Mouse (Mus musculus) forelimb bud, embryonic 11.5 days (tissue): ENCODE results near the gene Sarm1.

Source experiments
- DNase-seq: peaks from one replicate; pipeline ENCODE4 v3.0.0-alpha.2; 2012; ENCODE audit warnings: low read depth, low spot score

The Sarm1 gene

DNA sequence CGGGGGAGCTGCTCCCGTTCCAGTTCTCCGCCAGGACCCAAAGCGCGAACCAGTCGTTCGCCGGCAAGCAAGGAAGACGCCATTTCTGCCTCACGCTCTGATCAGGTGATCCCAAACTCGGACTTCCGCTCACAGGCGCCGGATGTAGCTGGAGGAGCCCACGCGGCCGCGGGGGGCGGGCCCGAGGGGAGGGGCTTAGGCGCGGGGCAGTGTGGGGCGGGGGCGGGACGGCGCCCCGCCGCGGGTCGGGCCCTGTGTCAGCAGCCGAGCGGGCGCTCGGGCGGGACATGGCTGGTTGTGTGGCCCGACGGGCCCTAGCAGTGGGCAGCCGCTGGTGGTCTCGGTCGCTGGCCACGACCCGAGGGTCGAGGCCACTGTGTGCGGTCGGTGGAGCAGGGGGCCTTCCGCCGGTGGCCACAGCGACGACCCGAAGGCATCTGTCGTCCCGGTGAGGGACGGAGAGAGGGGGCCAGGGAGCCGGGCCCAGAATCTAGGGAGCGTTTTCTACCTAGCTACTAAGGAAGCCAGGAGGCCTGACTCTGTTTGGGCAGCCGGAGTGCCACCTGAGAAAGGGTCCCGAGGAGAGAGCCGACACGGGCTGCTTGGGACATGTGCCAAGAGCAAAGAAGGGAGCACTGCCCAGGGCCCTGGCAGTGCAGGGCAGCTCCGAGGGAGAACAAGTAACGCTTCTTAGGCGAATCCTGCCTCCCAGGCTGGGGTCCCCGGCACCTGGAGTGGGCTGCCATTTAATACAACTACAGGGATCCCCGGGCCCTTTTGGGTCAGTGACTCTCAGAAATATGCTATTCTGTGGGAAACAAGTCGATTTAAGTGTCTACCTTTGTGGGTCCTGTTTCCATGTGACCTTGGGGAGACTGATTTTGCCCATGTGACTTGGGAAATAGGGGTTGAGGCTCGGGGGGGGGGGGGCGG, 14.7 kb upstream of the Sarm1 start, which contains the start of the genes Tmem199 and Poldip2:
Gene Tmem199, minus strand, starts transcription at position 148 of the 933 bp plus-strand sequence.
Gene Poldip2, plus strand, starts transcription at position 169 of the 933 bp plus-strand sequence.
- DNase-seq = peak; percentile 90

DNA sequence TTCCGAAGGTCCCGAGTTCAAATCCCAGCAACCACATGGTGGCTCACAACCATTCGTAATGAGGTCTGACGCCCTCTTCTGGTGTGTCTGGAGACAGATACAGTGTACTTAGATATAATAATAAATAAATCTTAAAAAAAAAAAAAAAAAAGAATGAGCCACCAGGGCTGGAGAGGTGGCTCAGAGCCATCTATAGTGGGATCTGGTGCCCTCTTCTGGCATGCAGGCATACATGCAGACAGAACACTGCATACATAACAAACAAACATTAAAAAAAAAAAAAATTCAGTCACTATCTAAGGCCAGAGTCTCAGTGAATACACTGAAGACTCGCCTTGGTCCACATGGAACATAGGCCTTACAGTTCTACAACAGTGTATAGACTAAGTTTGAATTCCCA, 11.6 kb upstream of the Sarm1 start:
- no peak for DNase-seq

DNA sequence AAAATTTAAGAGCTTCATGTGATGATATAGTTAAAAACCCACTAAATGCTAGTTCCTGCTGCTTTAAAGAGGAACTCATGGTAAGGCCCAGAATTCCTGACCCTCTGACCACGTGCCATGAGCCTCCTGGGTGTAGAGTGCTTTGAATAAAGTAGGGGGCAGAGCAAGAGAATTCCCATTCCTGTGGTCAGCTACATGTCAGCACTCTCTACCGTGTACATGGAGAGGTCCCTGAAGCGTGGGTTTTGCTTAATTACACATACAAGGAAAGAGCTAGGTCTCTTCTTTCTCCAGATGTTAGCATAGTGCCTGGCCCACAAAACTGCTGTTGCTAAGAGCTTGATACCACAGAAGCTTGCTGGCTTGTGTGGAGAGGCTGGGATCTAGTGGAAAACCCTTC, 7.9 kb upstream of the Sarm1 start:
- no peak for DNase-seq

DNA sequence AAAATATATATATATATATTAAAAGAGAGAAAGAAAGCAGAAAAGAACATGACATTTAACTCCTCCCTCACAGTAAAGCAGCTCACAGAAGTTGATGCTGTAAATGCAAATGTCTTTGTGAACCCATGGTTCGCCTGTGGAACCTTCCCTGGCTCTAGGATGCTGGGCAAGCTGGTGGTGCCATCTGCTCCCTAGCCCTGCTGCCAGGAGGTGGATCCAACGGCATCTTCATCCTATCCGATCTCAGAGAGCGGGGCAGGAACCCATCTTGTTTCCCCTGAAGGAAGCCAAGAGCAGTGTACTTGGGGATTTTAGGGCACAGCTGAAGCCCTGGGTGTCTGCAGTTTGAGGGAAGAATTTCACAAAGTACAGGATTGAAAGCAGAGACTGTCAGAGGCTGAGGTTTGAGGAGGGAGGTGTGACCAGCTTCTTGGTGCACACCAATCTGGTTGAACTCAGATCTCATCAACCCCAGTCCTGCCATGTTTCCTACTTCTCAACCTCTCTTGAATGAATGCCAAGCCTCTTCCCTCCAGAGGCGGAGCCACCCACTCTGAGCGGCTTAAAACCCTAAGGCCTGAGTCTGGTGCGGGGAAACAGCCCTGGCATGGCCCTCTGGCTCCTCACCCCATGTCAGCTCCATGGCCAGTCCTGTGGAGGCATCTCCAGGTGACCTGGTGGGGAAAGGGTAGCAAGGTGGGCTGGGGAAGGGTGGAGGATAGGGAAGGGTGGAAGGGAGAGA, 5.5 kb upstream of the Sarm1 start, which contains the start of gene Sebox:
Gene Sebox, plus strand, starts transcription at position 539 of the 742 bp plus-strand sequence.
- DNase-seq = no peak

DNA sequence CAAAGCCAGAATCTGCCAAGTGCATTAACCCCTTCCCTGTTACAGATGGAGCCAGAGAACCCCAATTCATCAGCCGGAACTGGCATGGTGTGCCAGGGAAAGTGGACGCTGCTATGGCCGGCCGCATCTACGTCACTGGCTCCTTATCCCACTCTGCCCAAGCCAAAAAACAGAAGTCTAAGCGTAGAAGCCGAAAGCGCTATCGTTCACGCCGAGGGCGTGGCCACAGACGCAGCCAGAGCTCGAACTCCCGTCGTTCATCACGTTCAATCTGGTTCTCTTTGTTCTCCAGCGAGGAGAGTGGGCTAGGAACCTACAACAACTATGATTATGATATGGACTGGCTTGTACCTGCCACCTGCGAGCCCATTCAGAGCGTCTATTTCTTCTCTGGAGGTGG, 4.0 kb upstream of the Sarm1 start:
- DNase-seq = no peak

DNA sequence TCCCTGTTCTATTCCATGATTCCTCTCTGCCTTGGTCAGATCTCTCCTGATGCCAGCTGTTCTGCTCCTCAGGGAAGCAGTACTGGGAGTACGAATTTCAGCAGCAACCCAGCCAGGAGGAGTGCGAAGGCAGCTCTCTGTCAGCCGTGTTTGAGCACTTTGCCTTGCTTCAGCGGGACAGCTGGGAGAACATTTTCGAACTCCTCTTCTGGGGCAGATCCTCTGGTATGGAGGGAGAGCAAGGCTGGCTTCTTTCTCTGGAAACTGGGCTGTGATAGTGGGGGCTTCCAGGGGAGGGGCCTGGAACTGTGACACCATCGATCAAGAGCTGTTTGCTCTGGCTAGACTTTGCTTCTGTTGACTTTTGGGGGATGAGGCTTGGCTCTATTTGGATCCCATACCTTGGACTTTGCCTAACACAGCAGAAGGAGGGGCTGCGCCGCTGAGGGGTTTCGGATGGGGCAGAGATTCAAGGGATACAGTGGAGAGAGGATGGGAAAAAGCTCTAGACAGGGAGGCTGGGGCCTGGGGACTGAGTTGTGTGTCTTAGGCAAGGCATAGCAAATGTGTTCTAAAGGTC, 3.2 kb upstream of the Sarm1 start:
- DNase-seq = no peak

DNA sequence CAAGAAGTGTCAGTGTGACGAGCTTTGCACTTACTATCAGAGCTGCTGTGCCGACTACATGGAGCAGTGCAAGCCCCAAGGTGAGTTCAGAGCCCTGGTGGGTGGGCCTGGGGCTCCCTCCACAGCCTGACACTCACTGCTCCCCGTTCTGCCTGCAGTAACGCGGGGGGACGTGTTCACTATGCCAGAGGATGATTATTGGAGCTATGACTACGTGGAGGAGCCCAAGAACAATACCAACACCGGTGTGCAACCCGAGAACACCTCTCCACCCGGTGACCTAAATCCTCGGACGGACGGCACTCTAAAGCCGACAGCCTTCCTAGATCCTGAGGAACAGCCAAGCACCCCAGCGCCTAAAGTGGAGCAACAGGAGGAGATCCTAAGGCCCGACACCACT, 2.0 kb upstream of the Sarm1 start:
- no peak for DNase-seq

DNA sequence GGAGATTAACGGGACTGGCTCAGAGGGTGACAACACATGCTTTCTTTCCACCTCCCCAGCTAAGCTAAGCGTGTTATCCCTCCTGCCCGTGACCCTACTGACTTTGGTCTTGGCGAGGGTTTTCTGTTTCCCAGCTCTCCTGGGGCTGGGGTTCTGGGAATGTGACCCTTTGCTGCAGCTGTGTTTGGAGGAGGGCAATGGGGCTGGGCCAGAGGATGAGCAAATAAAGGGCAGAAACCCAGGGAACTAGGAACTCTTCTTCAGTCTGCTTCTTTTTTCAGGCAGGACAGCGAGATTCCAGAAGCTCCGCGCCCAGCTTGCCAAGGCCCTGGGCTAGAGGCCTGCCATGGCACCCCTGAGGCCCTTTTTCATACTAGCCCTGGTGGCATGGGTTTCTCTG, 1.4 kb upstream of the Sarm1 start, which contains the start of gene Vtn:
Gene Vtn, plus strand, starts transcription at position 88 of the 400 bp plus-strand sequence.
- no peak for DNase-seq

DNA sequence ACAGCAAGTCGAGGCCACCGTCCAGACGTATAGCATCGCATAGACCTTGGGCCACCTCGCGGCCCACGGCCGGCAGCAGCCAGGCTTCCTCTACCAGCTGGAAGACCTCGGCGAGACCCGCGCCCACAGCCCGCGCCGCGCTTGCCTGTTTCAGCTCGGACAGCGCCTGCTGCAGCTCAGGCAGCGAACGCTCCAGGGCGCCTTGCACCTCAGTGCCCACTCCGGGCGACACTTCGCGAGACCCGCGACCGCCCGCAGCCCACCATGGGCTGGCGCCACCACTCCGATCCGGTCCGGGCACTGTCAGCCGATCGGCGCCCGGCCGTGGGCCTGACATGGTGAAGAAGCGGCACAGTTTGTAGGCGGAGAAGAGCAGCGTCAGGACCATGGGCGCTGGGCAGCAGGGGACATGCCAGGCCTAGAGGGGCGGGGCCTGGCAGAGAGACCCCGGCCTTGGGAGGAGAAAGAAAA, 448 bp downstream of the Sarm1 start:
- DNase-seq = no peak

DNA sequence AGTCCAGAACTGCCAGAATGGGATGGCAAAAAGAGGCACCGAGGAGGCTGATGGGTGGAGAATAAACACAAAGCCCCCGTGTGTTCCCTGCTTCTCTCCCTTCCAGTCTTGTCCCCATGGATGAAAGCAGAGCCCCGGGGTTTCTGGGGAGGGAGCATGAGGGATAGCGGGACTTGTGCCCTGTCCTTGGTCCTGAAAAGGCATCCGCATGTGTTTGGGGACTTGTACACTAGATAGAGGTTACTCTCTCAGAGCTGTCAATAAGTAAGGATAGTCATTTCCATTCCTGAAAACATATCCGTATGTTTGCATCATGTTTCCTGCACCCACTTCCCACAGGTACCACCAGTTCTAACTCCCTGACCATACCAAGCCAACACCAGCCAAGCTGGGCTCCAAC, 1.6 kb downstream of the Sarm1 start:
- peak; percentile 76 for DNase-seq

DNA sequence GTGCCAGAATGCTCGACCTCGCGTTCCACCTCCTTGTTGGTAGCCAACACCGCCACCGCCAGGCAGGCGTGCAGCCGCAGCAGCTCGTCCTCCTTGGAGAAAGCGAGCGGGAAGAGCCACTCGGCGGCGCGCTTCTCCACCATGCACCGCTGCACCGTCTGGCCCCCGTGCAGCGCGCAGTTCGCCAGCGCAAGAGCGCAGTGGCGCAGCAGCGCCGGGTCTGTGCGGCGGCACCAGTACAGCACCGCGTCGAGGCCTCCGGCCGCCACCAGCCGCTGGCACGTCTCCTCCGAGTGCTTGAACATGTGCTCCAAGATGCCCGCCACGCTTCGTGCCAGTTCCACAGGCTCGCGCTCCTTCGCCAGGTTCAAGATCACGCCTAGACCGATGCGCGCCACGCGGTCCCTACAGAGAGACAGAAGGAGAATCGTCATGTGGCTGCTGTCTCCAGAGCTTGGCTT, 6.7 kb downstream of the Sarm1 start:
- peak; percentile 14 for DNase-seq

DNA sequence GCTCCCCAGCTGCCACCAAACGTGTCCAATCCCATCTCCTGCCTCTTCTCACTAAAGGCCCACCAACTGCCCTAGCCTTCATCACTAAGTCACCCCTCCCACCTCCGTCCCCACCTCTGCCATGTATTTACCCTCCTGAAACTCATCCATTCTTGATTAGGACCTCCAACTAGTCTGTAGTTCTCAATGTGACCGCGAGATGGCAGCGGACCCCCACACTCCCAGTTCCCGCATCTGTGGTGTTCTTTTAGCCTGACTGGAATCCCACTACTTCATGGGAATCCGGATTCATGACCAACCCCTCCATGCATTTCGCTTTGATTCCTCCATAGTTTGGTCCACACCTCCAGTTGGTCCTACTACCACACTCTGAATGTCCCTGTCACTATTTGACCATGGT, 9.4 kb downstream of the Sarm1 start:
- DNase-seq = peak; percentile 79

DNA sequence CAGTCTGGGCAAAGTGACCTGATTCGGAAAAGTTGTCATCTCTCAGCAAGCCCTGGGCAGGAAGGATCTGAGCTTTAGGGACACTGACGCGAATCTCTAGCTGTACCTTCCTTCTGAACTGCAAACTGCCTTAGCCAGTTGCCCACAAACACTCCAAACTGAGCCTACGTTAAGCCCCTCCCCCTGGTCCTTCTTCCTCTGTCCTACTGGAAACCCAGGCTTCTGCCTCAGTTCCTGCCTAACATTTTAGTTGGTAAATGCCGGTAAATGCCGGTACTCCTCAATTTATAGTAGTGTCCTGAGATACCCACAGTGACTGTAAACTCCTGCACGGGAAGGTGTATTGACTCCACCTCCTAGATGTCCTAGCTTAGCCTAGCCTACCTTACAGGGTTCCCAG, 13.9 kb downstream of the Sarm1 start:
- DNase-seq = no peak

DNA sequence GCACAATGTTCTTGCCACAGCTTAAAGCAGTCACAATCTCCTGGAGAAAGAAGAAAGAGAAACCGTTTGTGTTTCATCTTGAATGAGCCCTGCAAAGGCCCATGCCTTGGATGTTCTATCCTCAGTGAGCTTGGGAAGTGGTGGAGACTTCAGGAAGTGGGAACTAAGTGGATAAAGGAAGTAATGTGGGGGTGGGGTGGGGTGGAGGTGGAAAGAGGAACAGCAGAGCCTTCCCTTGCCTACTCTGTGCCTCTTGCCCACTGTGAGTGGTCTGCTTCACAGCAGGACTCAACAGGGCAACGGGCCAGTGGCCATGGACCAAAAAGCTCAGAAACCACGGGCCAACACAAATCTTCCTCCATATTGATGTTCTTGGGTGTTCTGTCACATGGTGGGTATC, 22.3 kb downstream of the Sarm1 start:
- DNase-seq = no peak

DNA sequence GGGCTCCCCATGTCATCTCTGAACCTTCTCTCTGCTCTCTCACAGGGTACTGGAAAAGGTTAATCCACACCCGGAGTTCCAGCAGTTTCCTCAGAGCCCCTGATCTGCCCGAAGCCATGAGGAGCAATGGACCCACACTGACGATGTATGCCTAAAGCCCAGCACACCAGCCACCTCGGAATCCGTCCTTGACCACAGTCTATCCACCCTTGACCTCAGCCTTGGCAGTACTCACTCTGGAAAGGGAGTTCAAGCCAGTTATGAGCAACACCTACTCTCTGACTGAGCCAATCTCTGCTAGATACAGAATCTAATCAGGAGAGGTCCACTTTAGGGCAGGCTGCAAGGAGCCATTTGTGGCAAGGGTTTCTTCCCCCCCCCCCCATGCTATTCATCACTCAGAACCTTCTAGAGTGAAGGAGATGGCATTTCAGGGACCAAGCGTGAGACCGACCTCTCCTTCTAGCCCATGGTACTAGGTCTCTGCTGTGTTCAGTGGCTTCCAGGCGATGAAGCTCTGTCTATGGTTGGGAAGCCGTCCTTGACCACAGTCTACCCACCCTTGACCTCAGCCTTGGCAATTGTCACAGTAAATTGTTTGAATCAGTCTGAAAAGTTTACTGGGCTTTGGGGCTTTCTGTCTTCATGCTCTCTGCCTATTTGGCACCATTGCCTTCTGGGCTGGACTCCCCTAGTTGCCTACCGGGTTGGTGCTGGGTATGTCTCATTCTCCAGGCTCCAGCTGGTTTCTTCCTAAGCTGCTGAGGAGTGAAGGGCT, 26.0 kb downstream of the Sarm1 start:
- no peak for DNase-seq

DNA sequence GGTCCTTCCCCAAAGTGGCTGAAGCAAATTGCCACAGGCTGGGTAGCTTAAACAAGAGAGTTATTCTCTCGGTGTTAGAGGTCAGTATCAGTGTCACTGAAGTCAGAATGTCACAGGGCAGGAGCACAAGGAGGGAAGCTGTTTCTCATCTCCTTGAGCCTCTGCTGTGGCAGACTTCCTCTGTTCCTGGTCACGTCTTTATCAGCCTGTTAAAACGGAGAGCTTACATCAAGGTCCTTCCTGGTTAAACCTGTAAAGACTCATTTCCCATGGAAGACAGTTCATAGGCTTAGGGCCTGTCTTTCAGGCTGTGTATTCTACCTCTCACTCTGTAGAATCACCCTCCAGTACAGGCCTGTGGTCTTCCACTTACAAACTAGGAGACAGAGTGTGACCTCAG, 29.6 kb downstream of the Sarm1 start:
- no peak for DNase-seq

DNA sequence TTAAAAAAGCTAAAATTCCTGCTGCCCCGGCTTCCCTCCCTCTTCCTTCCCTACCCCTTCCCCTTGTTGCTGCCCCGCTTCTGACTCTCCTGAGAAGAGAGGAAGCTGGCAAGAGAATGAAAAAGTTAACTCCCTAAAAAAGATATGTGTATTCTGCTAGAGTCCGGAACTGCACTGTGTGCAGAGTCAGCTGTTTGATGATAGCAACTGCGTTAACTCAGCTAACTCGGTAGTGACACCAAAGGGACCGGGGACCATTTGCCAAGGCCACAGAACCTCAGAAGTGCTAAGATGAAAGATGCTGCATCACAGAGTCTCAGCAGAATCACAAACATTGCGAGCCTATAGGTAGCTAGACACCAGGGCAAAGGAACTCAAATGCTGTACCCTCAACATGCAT, 30.0 kb downstream of the Sarm1 start:
- no peak for DNase-seq

DNA sequence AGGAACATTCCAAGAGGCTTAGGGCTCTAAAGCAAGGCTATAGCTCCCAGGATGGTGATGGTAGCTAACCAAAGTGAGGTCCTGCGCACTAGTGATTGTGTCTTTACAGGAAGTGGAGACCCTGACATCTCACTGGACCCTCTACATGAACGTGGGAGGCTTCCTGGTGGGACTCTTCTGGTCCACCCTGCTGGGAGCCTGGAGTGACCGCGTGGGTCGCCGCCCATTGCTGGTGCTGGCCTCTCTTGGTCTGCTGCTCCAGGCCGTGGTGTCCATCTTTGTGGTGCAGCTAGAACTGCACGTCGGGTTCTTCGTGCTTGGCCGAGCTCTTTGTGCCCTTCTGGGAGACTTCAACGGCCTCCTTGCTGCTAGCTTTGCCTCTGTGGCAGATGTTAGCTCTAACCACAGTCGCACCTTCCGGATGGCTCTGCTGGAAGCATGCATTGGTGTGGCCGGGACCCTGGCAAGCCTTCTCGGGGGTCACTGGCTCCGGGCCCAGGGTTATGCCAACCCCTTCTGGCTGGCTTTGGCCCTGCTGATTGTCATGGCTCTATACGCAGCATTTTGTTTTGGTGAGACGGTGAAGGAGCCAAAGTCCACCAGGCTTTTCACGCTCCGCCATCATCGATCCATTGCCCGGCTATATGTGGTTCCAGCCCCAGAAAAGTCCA, 31.2 kb downstream of the Sarm1 start:
- DNase-seq = no peak

DNA sequence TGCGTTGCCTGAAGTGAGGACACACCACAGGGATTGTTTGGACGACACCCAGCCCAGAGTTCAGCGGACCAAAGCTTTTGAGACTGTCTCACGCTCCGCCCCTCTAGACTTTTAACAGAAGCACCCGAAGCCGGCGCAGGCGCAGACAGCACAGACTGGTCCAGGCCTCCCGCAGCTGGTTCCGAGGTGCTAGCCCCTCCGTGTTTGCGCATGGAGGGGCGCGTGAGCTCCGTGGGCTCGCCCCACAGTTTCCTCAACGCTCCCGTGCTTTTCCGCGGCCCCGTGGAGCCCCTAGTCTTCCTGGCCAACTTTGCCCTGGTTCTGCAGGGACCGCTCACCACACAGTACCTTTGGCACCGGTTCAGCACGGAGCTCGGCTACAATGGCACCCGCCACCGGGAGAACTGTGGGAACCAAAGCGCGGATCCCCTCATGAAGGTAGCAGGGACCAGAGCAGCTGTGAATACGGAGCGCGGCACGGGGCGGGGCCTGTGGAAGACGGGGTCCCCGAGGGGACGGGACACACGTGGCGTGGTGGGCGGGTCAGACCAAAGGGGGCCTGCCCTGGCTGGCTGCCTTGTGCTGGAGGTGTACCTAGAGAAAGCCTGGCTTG, 31.9 kb downstream of the Sarm1 start, which contains the start of gene Slc46a1:
Gene Slc46a1, plus strand, starts transcription at position 130 of the 613 bp plus-strand sequence.
- DNase-seq = peak; percentile 82

DNA sequence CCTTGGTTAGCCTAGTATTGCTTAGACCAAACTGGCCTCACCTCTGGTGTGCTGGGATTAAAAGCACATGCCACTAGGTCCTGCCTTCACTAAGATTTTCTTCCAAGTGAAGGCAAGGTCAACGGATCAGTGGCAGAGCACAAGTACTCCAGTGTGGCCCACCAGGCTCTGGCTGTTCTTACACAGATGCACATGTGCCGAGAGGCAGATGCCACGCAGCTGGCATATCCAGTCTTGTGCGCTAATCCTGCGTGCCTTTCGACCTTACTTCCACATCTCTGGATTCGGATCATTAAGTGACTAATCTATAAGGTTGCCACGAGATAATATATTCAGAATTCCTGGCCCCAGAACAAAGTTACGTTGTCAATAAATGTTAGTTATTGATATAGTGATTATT, 32.4 kb downstream of the Sarm1 start:
- DNase-seq = peak; percentile 8
